Mouse (Mus musculus): ENCODE measurements around the gene Rnf187. TPM values are rescaled to one million over a fixed set of nuclear protein-coding genes. Genes with fewer than 3 reads are reported as not detected.

Gene Rnf187
- polyA plus RNA-seq, 1 experiment from 2014 or later: 258 TPM

Small RNA genes lying within 50 kb of the gene (microRNA-seq; reads per million reads assigned to microRNA genes)
- gene Gm44313: not detected

Other genes with a start within 250 kb of the Rnf187 start
- gene Olfr319, start 239.8 kb downstream of the Rnf187 start, polyA plus RNA-seq (2014; fragmentation: Nextera tagmentation; extraction: Ambion mirVana): not detected in 2 replicates
- gene Olfr318, start 214.9 kb downstream of the Rnf187 start, polyA plus RNA-seq (2014; fragmentation: Nextera tagmentation; extraction: Ambion mirVana): not detected in 2 replicates
- gene Olfr317, start 199.7 kb downstream of the Rnf187 start, polyA plus RNA-seq (2014; fragmentation: Nextera tagmentation; extraction: Ambion mirVana): not detected in 2 replicates
- not detected in 2 replicates for gene Olfr316, start 186.2 kb downstream of the Rnf187 start, polyA plus RNA-seq (2014; fragmentation: Nextera tagmentation; extraction: Ambion mirVana)
- not detected in 2 replicates for gene Olfr315, start 165.7 kb downstream of the Rnf187 start, polyA plus RNA-seq (2014; fragmentation: Nextera tagmentation; extraction: Ambion mirVana)
- gene Olfr314, start 156.0 kb downstream of the Rnf187 start, polyA plus RNA-seq (2014; fragmentation: Nextera tagmentation; extraction: Ambion mirVana): not detected in 2 replicates
- gene Fam183b, start 137.0 kb downstream of the Rnf187 start, polyA plus RNA-seq (2014; fragmentation: Nextera tagmentation; extraction: Ambion mirVana): 40.1 and 47.1 TPM in 2 replicates
- gene Olfr313, start 123.9 kb downstream of the Rnf187 start, polyA plus RNA-seq (2014; fragmentation: Nextera tagmentation; extraction: Ambion mirVana): not detected in 2 replicates
- not detected in 2 replicates for gene Olfr312, start 109.7 kb downstream of the Rnf187 start, polyA plus RNA-seq (2014; fragmentation: Nextera tagmentation; extraction: Ambion mirVana)
- gene Olfr311, start 99.7 kb downstream of the Rnf187 start, polyA plus RNA-seq (2014; fragmentation: Nextera tagmentation; extraction: Ambion mirVana): not detected in 2 replicates
- 9.4 and 10.6 TPM in 2 replicates for gene Gm12258, start 91.8 kb downstream of the Rnf187 start, polyA plus RNA-seq (2014; fragmentation: Nextera tagmentation; extraction: Ambion mirVana)
- gene 2810021J22Rik, start 71.7 kb downstream of the Rnf187 start, polyA plus RNA-seq (2014; fragmentation: Nextera tagmentation; extraction: Ambion mirVana): 7.1 and 10.4 TPM in 2 replicates
- gene Zfp39, start 34.7 kb downstream of the Rnf187 start, polyA plus RNA-seq (2014; fragmentation: Nextera tagmentation; extraction: Ambion mirVana): 6.7 and 7.2 TPM in 2 replicates
- gene Btnl10, start 21.0 kb downstream of the Rnf187 start, polyA plus RNA-seq (2014; fragmentation: Nextera tagmentation; extraction: Ambion mirVana): 0.05 TPM in 1 of 2 replicates, not detected in the other
- 24.9 and 26.3 TPM in 2 replicates for gene Hist3h2ba, start 10.0 kb upstream of the Rnf187 start, polyA plus RNA-seq (2014; fragmentation: Nextera tagmentation; extraction: Ambion mirVana)
- gene Hist3h2a, start 15.8 kb upstream of the Rnf187 start, polyA plus RNA-seq (2014; fragmentation: Nextera tagmentation; extraction: Ambion mirVana): 28.7 and 30.3 TPM in 2 replicates
- 0.24 and 0.28 TPM in 2 replicates for gene Trim17, start 15.8 kb upstream of the Rnf187 start, polyA plus RNA-seq (2014; fragmentation: Nextera tagmentation; extraction: Ambion mirVana)
- gene Trim11, start 39.2 kb upstream of the Rnf187 start, polyA plus RNA-seq (2014; fragmentation: Nextera tagmentation; extraction: Ambion mirVana): 16.5 and 19.6 TPM in 2 replicates
- 2.0 and 2.2 TPM in 2 replicates for gene Obscn, start 197.5 kb upstream of the Rnf187 start, polyA plus RNA-seq (2014; fragmentation: Nextera tagmentation; extraction: Ambion mirVana)
- 2.4 and 3.1 TPM in 2 replicates for gene Iba57, start 224.8 kb upstream of the Rnf187 start, polyA plus RNA-seq (2014; fragmentation: Nextera tagmentation; extraction: Ambion mirVana)
- gene Gjc2, start 244.3 kb upstream of the Rnf187 start, polyA plus RNA-seq (2014; fragmentation: Nextera tagmentation; extraction: Ambion mirVana): 0.42 and 0.55 TPM in 2 replicates

All from intestine, embryonic 14.5 days (tissue).